Mouse (Mus musculus) kidney, adult 8-10 months (tissue): ENCODE results near the gene Myo18a.
A peak's percentile ranks its signal among the peaks of the same experiment; 100 is the strongest.
"Not testable (repeated sequence)": the region's sequence is repeated elsewhere in the genome, so short reads cannot be mapped to it uniquely, and the experiment has no call there.

ENCODE experiments used
- DNase-seq, 2 experiments: peaks; one replicate each; pipeline ENCODE4 v3.0.0; 2022

Gene Myo18a

DNA sequence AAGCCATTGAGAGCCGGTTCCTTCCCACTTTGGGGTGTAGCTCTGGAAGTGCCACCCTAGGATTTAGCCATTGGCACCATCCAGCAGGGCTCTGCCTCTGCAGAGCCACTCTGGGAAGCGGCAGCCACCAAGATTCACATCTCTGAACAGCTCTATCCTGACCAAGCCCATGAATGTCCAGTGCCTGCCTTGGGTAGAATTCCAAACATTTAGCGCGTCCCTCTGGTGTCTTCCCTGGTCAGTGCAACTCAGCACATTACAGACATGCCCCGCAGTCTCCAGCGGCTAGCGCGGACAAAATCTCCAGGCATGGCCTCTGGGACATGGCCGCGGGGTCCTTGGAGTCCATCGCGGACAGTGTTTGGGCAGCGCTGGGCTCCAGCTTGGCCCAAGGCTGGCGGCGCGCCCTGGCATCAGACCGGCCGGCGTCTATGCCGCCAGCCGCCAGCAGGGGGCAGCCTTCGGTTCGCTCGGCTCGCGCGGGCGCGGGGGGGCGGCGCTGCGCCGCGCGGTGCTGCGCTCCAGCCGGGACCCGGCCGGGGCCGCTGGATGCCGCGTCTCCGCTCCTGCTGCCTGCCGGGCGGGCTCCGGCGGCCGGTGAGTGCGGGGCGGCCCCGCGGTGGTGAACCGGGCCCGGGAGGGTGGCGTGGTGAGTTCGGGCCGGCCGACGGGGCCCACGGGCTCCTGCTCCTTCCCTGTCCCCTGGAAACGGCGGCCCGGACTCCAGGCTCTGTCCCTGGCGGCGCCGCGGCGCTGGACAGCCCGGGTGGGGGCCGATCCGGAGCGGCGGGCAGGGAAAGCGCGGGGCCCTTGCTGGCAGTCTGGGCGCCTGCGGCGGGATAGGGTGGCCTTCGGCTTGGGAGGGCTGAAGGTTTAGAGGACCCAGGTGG, at the start of gene Myo18a:
TSS of gene Myo18a (plus strand) at position 464 of the 890 bp plus-strand sequence.
- peak; percentile 61 to 81 for DNase-seq

DNA sequence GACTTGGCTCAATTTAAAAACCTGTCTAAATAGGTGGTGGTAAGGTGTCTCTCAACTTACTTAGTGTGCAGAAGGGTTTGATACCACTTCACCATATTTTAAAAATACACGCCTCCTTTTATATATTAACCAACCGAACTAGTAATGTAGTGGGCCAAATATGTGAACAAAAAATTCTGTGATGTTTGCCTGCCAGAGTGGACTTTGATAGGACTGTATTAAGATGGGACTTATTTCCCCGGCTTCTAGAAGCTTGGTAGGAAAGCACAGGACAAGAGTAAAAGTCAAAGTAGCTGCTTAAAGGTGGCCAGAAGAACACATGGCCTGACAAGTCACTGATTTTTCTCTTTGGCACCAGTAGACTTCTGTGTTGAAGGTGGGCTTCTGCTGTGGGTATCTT, 49.3 kb upstream of the Myo18a start:
- DNase-seq: peak; percentile 17 to 22

DNA sequence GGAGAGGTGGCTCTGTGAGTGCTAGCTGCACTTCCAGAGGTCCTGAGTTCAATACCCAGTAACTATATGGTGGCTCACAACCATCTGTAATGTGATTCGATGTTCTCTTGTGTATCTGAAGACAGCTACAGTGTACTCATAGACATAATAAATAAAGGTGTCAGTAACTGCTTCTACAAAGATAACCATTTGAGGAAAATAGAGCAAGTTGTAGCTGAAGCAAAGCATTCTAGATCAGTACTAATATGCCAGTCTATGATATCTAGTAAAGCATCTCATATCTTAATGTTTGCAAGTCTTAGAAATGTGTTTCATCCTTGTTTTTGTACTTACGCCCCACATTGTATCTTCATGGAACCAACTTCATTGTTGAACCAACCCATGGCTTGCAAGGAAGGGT, 44.0 kb upstream of the Myo18a start:
- DNase-seq: no peak

DNA sequence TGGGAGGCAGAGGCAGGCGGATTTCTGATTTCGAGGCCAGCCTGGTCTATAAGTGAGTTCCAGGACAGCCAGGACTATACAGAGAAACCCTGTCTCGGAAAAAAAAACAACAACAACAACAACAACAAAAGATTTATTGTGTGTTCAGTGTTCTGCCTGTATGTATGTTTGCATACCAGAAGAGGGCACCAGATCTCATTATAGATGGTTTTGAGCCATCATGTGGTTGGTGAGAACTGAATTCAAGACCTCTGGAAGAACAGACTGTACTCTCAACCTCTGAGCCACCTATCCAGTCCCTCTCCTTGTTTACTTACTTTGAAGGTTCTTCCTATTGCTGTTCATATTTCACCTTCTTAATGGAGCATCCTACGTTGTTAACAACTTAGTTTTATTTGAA, 41.7 kb upstream of the Myo18a start:
- DNase-seq: no peak

GRCm38 (mm10) chr11:77724766-77725165, 38.3 kb upstream of the Myo18a start:
- DNase-seq: no peak

DNA sequence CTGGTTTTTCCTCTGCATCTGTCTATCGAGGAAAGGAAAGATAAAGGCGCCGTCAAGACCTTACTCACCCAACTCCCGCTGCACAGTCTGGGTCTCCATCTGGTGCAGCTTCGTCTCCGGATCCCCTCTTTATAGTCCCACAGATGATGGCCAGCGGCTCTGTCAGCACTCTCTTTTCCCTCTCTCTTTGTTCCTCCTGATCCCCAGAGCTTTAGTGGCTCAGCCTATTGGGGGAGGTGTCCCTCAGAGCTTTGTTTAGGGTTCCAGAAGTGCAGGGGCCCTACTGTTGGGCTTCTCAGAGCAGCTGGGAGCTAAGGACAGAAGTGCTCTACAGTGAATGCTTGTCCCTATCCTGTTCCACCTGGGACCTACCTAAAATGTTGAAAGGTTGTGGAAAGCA, 37.9 kb upstream of the Myo18a start, which contains the start of gene Cryba1:
TSS of gene Cryba1 (minus strand) at position 101 of the 400 bp plus-strand sequence.
- DNase-seq: no peak

GRCm38 (mm10) chr11:77728587-77728986, 34.5 kb upstream of the Myo18a start:
- DNase-seq: no peak

GRCm38 (mm10) chr11:77737289-77737688, 25.8 kb upstream of the Myo18a start:
- DNase-seq: peak; percentile 70 to 92

DNA sequence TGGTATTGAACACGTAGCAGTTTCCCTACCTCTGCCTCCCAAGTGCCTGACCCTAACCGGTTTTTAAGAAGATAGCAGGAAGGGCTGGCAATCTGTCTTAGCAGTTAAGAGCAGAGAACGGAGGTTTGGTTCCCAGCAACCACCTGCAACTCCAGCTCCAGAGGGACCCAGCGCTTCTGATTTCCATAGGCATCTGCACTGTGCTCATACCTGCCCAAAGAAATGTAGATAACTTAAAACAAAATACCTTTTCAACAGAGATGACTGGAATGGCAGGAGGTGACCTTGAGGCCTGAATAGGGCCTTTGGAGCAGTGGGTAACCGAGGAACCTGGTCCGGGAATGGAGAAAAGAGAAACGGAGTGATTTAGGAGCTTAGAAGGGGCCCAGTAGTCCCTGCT, 24.5 kb upstream of the Myo18a start:
- no peak for DNase-seq

DNA sequence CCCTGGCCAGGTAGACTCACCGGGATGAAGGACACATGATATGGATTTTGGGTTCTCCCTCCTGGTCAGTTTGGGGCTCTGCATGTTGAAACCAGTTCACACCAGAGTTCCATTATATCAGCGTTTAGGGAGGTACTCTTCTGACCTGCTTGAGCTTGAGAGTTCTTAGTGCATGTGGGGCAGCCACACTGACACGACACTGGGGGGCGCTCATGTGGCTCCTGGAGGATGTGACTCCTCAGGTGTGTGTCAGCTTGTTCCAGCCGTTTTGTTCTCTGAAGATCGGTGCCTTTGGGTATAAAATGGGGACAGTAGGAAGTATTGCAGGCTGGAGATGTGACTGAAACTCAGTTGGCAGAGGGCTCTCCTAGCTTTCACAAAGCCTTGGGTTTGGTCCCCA, 19.1 kb upstream of the Myo18a start:
- DNase-seq: peak; percentile 27 to 62

DNA sequence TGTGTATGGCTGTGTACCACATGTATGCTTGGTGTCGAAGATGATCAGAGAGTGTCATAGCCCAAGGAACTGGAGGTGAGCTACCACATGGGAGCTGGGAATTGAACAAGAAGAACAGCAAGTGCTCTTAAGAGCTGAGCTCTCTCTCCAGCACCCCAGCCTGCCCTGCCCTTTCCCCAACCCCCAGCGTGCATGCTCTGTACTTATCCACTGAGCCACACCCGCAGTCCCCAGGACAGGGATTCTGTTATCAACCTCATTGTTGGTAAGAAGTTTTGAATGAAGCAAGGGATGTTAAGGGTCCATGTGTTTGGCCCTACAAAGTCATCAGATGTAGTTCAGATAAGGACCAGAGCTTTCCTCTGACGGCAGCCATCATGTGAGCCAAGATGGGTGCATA, 16.4 kb upstream of the Myo18a start:
- DNase-seq: no peak

- not testable (repeated sequence) for DNase-seq
Measured at GRCm38 (mm10) chr11:77747103-77747502, 15.9 kb upstream of the Myo18a start.

GRCm38 (mm10) chr11:77748996-77749395, 14.1 kb upstream of the Myo18a start:
- no peak for DNase-seq

DNA sequence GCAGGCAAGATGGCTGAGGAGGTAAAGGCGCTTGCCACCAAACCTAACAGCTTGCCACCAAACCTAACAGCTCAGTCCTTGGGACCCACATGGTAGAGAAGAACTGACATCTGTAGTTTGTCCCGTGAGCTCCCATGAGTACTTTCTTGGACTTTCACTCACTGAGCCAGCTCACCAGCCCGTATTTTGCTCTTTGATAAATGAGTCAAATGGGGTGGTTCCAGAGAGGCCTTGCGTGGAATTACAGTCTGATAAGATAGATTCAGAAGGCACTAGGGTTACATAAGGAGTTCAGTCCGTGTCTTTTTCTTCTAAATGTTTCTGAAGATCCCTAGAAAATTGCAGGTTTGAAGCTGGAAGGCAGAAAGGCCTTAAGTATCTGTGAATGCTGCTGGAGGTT, 10.5 kb upstream of the Myo18a start:
- DNase-seq: no peak

GRCm38 (mm10) chr11:77753469-77753868, 9.6 kb upstream of the Myo18a start:
- DNase-seq: no peak

DNA sequence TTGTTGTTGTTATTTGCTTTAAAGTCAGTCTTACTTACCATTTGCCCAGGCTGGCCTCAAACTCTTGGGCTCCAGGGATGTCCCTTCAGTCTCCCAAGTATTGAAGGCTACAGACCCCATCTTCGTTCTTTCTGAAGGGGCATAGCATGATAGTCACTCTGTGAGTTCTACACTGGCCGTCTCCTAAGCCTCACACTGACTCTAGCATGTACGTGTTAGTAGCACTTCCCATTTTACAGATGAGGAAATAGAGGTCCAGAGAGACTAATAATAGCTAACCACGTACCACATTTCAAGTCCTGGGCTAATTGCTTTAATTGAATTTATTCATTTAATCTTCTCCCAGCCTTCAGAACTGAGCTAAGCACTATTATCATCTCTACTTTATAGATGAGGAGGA, 3.0 kb upstream of the Myo18a start:
- no peak for DNase-seq

- DNase-seq: peak; percentile 91 to 92
Measured at GRCm38 (mm10) chr11:77763673-77764340, 761 bp downstream of the Myo18a start.

GRCm38 (mm10) chr11:77764694-77765458, 1.8 kb downstream of the Myo18a start:
- peak; percentile 73 to 81 for DNase-seq

DNA sequence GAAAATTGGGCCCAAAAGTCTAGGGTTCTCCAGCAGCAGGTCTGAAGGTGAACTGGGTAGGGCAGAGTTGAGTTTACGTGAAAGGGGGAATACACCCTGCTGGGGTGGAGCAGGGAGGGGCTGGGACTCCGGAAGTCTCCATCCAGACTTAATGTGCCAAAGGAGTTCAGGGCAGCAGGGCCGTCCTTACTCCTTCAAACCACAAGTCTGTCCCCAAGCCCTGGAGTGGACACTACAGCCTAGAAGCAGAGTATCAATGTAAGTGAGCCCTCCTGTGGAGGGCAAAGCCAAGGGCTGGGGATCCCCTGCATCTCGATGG, 2.4 kb downstream of the Myo18a start:
- peak; percentile 59 to 61 for DNase-seq

GRCm38 (mm10) chr11:77766351-77767001, 3.4 kb downstream of the Myo18a start:
- DNase-seq: peak; percentile 69 to 70

- no peak for DNase-seq
Measured at GRCm38 (mm10) chr11:77769496-77769895, 6.5 kb downstream of the Myo18a start.

DNA sequence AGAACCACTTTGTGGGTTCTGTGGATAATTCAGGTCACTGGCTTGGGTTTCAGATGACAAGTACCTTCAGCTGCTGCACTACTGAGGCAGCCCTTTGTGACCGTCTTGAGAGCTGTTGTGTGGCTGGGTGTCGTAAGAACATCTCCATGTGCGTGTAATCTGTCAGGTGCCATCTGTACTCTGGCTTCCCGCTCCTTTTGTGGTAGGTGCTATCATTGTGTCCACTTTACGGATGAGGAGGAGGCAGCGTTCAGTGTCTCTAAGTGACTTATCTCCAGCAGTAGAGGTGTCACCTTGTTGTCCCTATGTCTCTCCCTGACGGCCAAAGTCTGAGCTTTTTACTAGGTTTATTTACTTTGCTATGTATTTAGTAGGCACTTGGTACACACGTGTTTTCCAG, 7.3 kb downstream of the Myo18a start:
- no peak for DNase-seq
